14 mouse cellular contexts compared by ENCODE assay signal in the genomic region with DNA sequence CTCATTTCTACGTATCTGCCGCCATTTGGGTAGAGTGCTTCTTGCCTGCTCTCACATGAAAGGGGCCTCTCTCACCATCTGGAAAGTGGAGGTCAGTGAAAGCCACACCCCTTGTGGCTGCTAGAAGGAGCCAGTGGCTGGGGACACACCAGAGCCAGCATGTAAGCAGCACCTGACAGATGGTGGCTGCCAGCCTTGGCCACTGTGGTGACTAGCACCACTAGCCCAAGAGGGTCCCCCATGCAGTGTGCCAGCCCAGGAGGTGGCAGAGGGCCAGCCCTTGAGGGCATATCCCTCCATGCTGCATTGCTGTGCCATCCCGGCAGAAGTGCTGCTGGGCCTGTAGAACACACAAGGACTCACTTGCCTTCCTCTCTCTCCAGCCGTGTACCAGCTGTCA. TPM values are rescaled to one million over a fixed set of nuclear protein-coding genes. Genes with fewer than 3 reads are reported as not detected.
DNase-seq lines count a peak whose midpoint lies in the region; ATAC-seq and TF ChIP-seq lines count a peak whose summit lies in the region.
"Had no signal": no experiment of that assay in that cellular context is flagged by ENCODE, and none has a peak within 500 bp of the region (broad histone marks: within the 10 kb centered on the region; RNA-seq: fewer than 3 reads in every experiment).

No protein-coding gene starts in this region.

- ATAC-seq in cerebellum, adult (ENCODE audit: insufficient number of reproducible peaks, low FRiP score, low TSS enrichment), result no peak
- ATAC-seq in midbrain, embryonic 12.5 days (ENCODE audit: low FRiP score, low read depth), result 0 out of 2 replicates have a peak, but pooled peaks have one; percentile 36
- peak; percentile 63 for ATAC-seq in forebrain, embryonic 13.5 days
- ATAC-seq in hindbrain, postnatal 0 days, result 0 out of 2 replicates have a peak, but pooled peaks have one; percentile 18
- ATAC-seq: intestine, postnatal 0 days had no signal

- 0 out of 2 replicates have a peak, but pooled peaks cover 11% of the 10 kb centered on the region for H3K9me3 ChIP-seq in midbrain, embryonic 12.5 days
- H3K9me3 ChIP-seq in midbrain, embryonic 10.5 days (replicated peaks), result peaks cover 12% of the 10 kb centered on the region
- H3K9me3 ChIP-seq in forebrain, embryonic 13.5 days (replicated peaks), result peaks cover 9% of the 10 kb centered on the region; the same call in 1 of the 2 replicates
- H3K9me3 ChIP-seq in hindbrain, postnatal 0 days (ENCODE audit: low read length), result no peaks in the 10 kb centered on the region

- peaks cover 88% of the 10 kb centered on the region for H3K36me3 ChIP-seq in midbrain, embryonic 12.5 days
- H3K36me3 ChIP-seq in midbrain, embryonic 10.5 days, result peaks cover 99% of the 10 kb centered on the region
- H3K36me3 ChIP-seq in forebrain, embryonic 13.5 days (ENCODE audit: poor library complexity, severe bottlenecking), result peaks cover 97% of the 10 kb centered on the region
- peaks cover 37% of the 10 kb centered on the region for H3K36me3 ChIP-seq in hindbrain, postnatal 0 days (ENCODE audit: insufficient read depth, low read length)

- H3K4me2 ChIP-seq in midbrain, embryonic 12.5 days (replicated peaks), result no peak overlapping the region
- H3K4me2 ChIP-seq in forebrain, embryonic 13.5 days, result no peak overlapping the region
- no peak overlapping the region for H3K4me2 ChIP-seq in hindbrain, postnatal 0 days (ENCODE audit: low read depth, low read length)
- H3K4me2 ChIP-seq: embryonic facial prominence, embryonic 12.5 days had no signal

- no peaks in the 10 kb centered on the region for H3K4me1 ChIP-seq in midbrain, embryonic 12.5 days
- peaks cover 16% of the 10 kb centered on the region; the same call in 1 of the 2 replicates for H3K4me1 ChIP-seq in midbrain, embryonic 10.5 days
- peaks cover 8% of the 10 kb centered on the region; the same call in 1 of the 2 replicates for H3K4me1 ChIP-seq in forebrain, embryonic 13.5 days
- peaks cover 4% of the 10 kb centered on the region; the same call in 1 of the 2 replicates for H3K4me1 ChIP-seq in hindbrain, postnatal 0 days (ENCODE audit: insufficient read depth, low read length)
- H3K4me1 ChIP-seq: embryonic facial prominence, embryonic 12.5 days had no signal

- no peaks in the 10 kb centered on the region for H3K27me3 ChIP-seq in midbrain, embryonic 12.5 days
- H3K27me3 ChIP-seq in midbrain, embryonic 10.5 days (ENCODE audit: low read depth, poor library complexity, severe bottlenecking), result no peaks in the 10 kb centered on the region
- no peaks in the 10 kb centered on the region for H3K27me3 ChIP-seq in forebrain, embryonic 13.5 days
- no peaks in the 10 kb centered on the region for H3K27me3 ChIP-seq in hindbrain, postnatal 0 days (ENCODE audit: insufficient read depth, low read length)
- H3K27me3 ChIP-seq: embryonic facial prominence, embryonic 12.5 days had no signal

- DNase-seq in cerebellum, postnatal 10 days, result peak; percentile 82 to 92
- DNase-seq in midbrain, embryonic 10.5 days (ENCODE audit: low spot score), result no peak
- peak; percentile 53 for DNase-seq in hindbrain, postnatal 0 days (ENCODE audit: low spot score)
- DNase-seq in adipocyte (ENCODE audit: low spot score), result no peak
- DNase-seq in layer of hippocampus, postnatal 14 days (ENCODE audit: low spot score in 2 of 2), result no peak
- DNase-seq: adrenal gland, adult 8-10 months; heart, postnatal 10 days; kidney, postnatal 10 days; thymus, adult 18-20 months had no signal

- no peak overlapping the region for H3K9ac ChIP-seq in midbrain, embryonic 12.5 days (replicated peaks)
- H3K9ac ChIP-seq in forebrain, embryonic 13.5 days, result no peak overlapping the region
- H3K9ac ChIP-seq in hindbrain, postnatal 0 days (replicated peaks; ENCODE audit: low read length), result no peak overlapping the region
- H3K9ac ChIP-seq: embryonic facial prominence, embryonic 12.5 days had no signal

- no peak for TF ChIP-seq CTCF in hindbrain, postnatal 0 days (IDR thresholded peaks at IDR 0.05; ENCODE audit: low read depth)

- 81% methylated on average over 4 of the region's 4 CpGs for WGBS in midbrain, embryonic 12.5 days
- WGBS in midbrain, embryonic 10.5 days, result 94% methylated on average over 4 of the region's 4 CpGs
- WGBS in forebrain, embryonic 13.5 days, result 79% methylated on average over 4 of the region's 4 CpGs
- WGBS in hindbrain, postnatal 0 days, result 52% methylated on average over 4 of the region's 4 CpGs

- H3K27ac ChIP-seq in midbrain, embryonic 12.5 days (replicated peaks), result no peak overlapping the region; the same call in 1 of the 2 replicates
- H3K27ac ChIP-seq in midbrain, embryonic 10.5 days (replicated peaks), result no peak overlapping the region
- peak overlapping the region; percentile 68 for H3K27ac ChIP-seq in forebrain, embryonic 13.5 days
- peak overlapping the region; percentile 45; the same call in 1 of the 2 replicates for H3K27ac ChIP-seq in hindbrain, postnatal 0 days

- H3K4me3 ChIP-seq in midbrain, embryonic 12.5 days, result no peak overlapping the region
- H3K4me3 ChIP-seq in midbrain, embryonic 10.5 days, result no peak overlapping the region
- no peak overlapping the region for H3K4me3 ChIP-seq in forebrain, embryonic 13.5 days
- no peak overlapping the region for H3K4me3 ChIP-seq in hindbrain, postnatal 0 days (ENCODE audit: low read length)
- H3K4me3 ChIP-seq: embryonic facial prominence, embryonic 12.5 days had no signal

RNA-seq across cellular contexts. Expression of a gene that starts 28.8 kb away (rescaled TPM):
- polyA plus RNA-seq in midbrain, embryonic 12.5 days (2016; fragmentation: Nextera tagmentation; extraction: Ambion mirVana), result 46.8 and 56.8 TPM in 2 replicates
- 47.0 and 51.0 TPM in 2 replicates for polyA plus RNA-seq in midbrain, embryonic 10.5 days (2016; fragmentation: Nextera tagmentation; extraction: Ambion mirVana)
- polyA plus RNA-seq in forebrain, embryonic 13.5 days (2015; fragmentation: Nextera tagmentation; extraction: Ambion mirVana), result 52.1 and 56.7 TPM in 2 replicates
- 163 and 169 TPM in 2 replicates for total RNA-seq in hindbrain, postnatal 0 days (2014; rRNA removed)
- polyA plus RNA-seq in hindbrain, postnatal 0 days (2015; fragmentation: Nextera tagmentation; extraction: Ambion mirVana), result 50.6 and 59.5 TPM in 2 replicates
- total RNA-seq in layer of hippocampus, postnatal 14 days (2021), result 10 to 100 TPM; 53.2 to 55.2 TPM

Comparison
In these comparisons a context has a peak if more than half of its experiments do, and no peak if none do; other contexts are left out.
1. DNase-seq: peak in cerebellum, postnatal 10 days (2 of 2) and hindbrain, postnatal 0 days (single experiment); none in midbrain, embryonic 10.5 days (single experiment), adipocyte (single experiment) and layer of hippocampus, postnatal 14 days (0 of 2).
2. H3K27ac ChIP-seq: peak in forebrain, embryonic 13.5 days (single experiment) and hindbrain, postnatal 0 days (single experiment); none in midbrain, embryonic 12.5 days (single experiment) and midbrain, embryonic 10.5 days (single experiment).